ENCODE assay signal across 20 mouse cellular contexts in genomic region chr7:45076501-45076900, GRCm38 (mm10). TPM values are rescaled to one million over a fixed set of nuclear protein-coding genes. Genes with fewer than 3 reads are reported as not detected.
DNase-seq lines count a peak whose midpoint lies in the region; ATAC-seq and TF ChIP-seq lines count a peak whose summit lies in the region.
"Had no signal": no experiment of that assay in that cellular context is flagged by ENCODE, and none has a peak within 500 bp of the region (broad histone marks: within the 10 kb centered on the region; RNA-seq: fewer than 3 reads in every experiment).

No protein-coding gene starts in this region.

- ATAC-seq in heart, embryonic 12.5 days (ENCODE audit: insufficient number of reproducible peaks, low FRiP score), result 0 out of 2 replicates have a peak, but pooled peaks have one; percentile 9
- ATAC-seq: forebrain, postnatal 0 days; hindbrain, postnatal 0 days had no signal

- intact Hi-C loops in gastrocnemius, adult 2 months (cut with DNase I), result no loop called here

- no peak overlapping the region for H3ac ChIP-seq in myocyte (ENCODE audit: control insufficient read depth, insufficient read length)

- no peaks in the 10 kb centered on the region for H3K27me3 ChIP-seq in heart, embryonic 12.5 days (replicated peaks)
- H3K27me3 ChIP-seq in E14TG2a.4 (ENCODE audit: insufficient read depth, low read length) (no peaks in the 10 kb centered on the region), myocyte (ENCODE audit: control insufficient read depth, insufficient read depth, insufficient read length) (no peaks in the 10 kb centered on the region)
- H3K27me3 ChIP-seq: embryonic facial prominence, embryonic 12.5 days; forebrain, embryonic 12.5 days; hindbrain, embryonic 13.5 days had no signal

- H3K9me3 ChIP-seq in heart, embryonic 12.5 days (replicated peaks), result peaks cover 4% of the 10 kb centered on the region; the same call in 1 of the 2 replicates
- H3K9me3 ChIP-seq in E14TG2a.4 (ENCODE audit: low read length), result no peaks in the 10 kb centered on the region
- H3K9me3 ChIP-seq: embryonic facial prominence, embryonic 12.5 days; forebrain, embryonic 12.5 days; G1E; hindbrain, embryonic 13.5 days had no signal

- peak overlapping the region; percentile 88 for H3K27ac ChIP-seq in gastrocnemius, adult 2 months
- no peak overlapping the region for H3K27ac ChIP-seq in heart, embryonic 12.5 days (ENCODE audit: poor library complexity, severe bottlenecking)
- H3K27ac ChIP-seq: embryonic facial prominence, embryonic 12.5 days; forebrain, embryonic 12.5 days; hindbrain, embryonic 13.5 days; hindbrain, postnatal 0 days had no signal

- H3K79me2 ChIP-seq in myocyte (ENCODE audit: control insufficient read depth, insufficient read depth), result peaks cover 24% of the 10 kb centered on the region

- peaks cover 30% of the 10 kb centered on the region for H3K4me1 ChIP-seq in heart, embryonic 12.5 days (replicated peaks)
- H3K4me1 ChIP-seq in E14TG2a.4 (replicated peaks; ENCODE audit: low read depth, low read length), result peaks cover 76% of the 10 kb centered on the region
- H3K4me1 ChIP-seq: embryonic facial prominence, embryonic 12.5 days; hindbrain, embryonic 13.5 days had no signal

- H3K4me3 ChIP-seq in gastrocnemius, adult 2 months, result no peak overlapping the region
- H3K4me3 ChIP-seq in heart, embryonic 12.5 days, result no peak overlapping the region
- H3K4me3 ChIP-seq in E14TG2a.4 (replicated peaks; ENCODE audit: low read length), result peak overlapping the region; percentile 64
- no peak overlapping the region for H3K4me3 ChIP-seq in myocyte
- H3K4me3 ChIP-seq: embryonic facial prominence, embryonic 12.5 days; forebrain, embryonic 12.5 days; hindbrain, embryonic 13.5 days had no signal

- TF ChIP-seq POLR2A in myocyte (IDR thresholded peaks at IDR 0.05; ENCODE audit: insufficient read length, low read depth), result peak; percentile 11

- DNase-seq in gastrocnemius, adult 2 months, result no peak
- no peak for DNase-seq in gastrocnemius, postnatal 25 days
- no peak for DNase-seq in heart, postnatal 4 days
- DNase-seq in cerebellum, adult 9-10 months, result no peak
- DNase-seq: adrenal gland, adult 8-10 months; adrenal gland, postnatal 36 days; cerebellum, adult 2 months; cerebellum, postnatal 25 days; forebrain, postnatal 0 days; gastrocnemius, postnatal 36 days; heart, adult 18-20 months; kidney, adult 11 months had no signal

- H3K36me3 ChIP-seq in heart, embryonic 12.5 days, result peaks cover 44% of the 10 kb centered on the region
- H3K36me3 ChIP-seq in E14TG2a.4 (ENCODE audit: insufficient read depth, low read length) (peaks cover 53% of the 10 kb centered on the region), myocyte (ENCODE audit: control insufficient read depth, insufficient read depth) (no peaks in the 10 kb centered on the region)

- TF ChIP-seq CTCF in gastrocnemius, adult 2 months (IDR thresholded peaks at IDR 0.05), result no peak
- no peak for TF ChIP-seq CTCF in E14TG2a.4 (conservative IDR thresholded peaks at IDR 0.05; ENCODE audit: low read length)

- no peak overlapping the region for H3K4me2 ChIP-seq in heart, embryonic 12.5 days
- no peak overlapping the region for H3K4me2 ChIP-seq in myocyte (ENCODE audit: low read depth)
- H3K4me2 ChIP-seq: embryonic facial prominence, embryonic 12.5 days; forebrain, embryonic 12.5 days; hindbrain, embryonic 13.5 days had no signal

- no peak overlapping the region for H3K9ac ChIP-seq in heart, embryonic 12.5 days
- H3K9ac ChIP-seq: embryonic facial prominence, embryonic 12.5 days; forebrain, embryonic 12.5 days; forebrain, postnatal 0 days; hindbrain, embryonic 13.5 days had no signal

- 86% methylated on average over 30 of the region's 30 CpGs for WGBS in heart, embryonic 12.5 days

TF ChIP-seq in myocyte, 11 proteins besides CTCF, POLR2A, EP300 and RAD21:
- TF ChIP-seq SRF (IDR thresholded peaks at IDR 0.05; ENCODE audit: control insufficient read depth, insufficient read length, low read depth), result no peak
- TF ChIP-seq CEBPB (IDR thresholded peaks at IDR 0.05; ENCODE audit: insufficient read depth, poor library complexity, severe bottlenecking), result no peak
- TF ChIP-seq POLR2AphosphoS2 (IDR thresholded peaks at IDR 0.05; ENCODE audit: insufficient read length, low read depth), result no peak
- no peak for TF ChIP-seq MYOD1 (IDR thresholded peaks at IDR 0.05; ENCODE audit: control insufficient read depth in 1 of 3, insufficient read length in 2 of 3, low read depth in 2 of 3)
- no peak for TF ChIP-seq TCF3 (IDR thresholded peaks at IDR 0.05; ENCODE audit: insufficient read length, low read depth)
- TF ChIP-seq TCF12 (IDR thresholded peaks at IDR 0.05; ENCODE audit: insufficient read depth, poor library complexity, severe bottlenecking), result no peak
- TF ChIP-seq USF1 (IDR thresholded peaks at IDR 0.05; ENCODE audit: low read depth), result no peak
- TF ChIP-seq E2F4 (IDR thresholded peaks at IDR 0.05; ENCODE audit: insufficient read depth), result no peak
- peak in 1 of 3 experiments; percentile 14 for TF ChIP-seq MYOG (IDR thresholded peaks at IDR 0.05; ENCODE audit: control insufficient read depth in 1 of 3, insufficient read depth in 1 of 3, insufficient read length in 2 of 3, low read depth in 2 of 3)

RNA-seq across cellular contexts. Expression of gene Prrg2, which starts 14.0 kb away (rescaled TPM):
- 10 to 100 TPM in 1 of 2 experiments, 1 to 10 TPM in 1; 8.1 to 11.0 TPM for total RNA-seq in gastrocnemius, adult 2 months (2021)
- 1 to 10 TPM; 6.9 to 9.1 TPM for total RNA-seq in gastrocnemius, postnatal 25 days (2021)
- polyA plus RNA-seq in heart, embryonic 12.5 days (2016; fragmentation: Nextera tagmentation; extraction: Ambion mirVana), result 13.6 and 14.0 TPM in 2 replicates
- 10 to 100 TPM in 1 of 2 experiments, 1 to 10 TPM in 1; 9.5 to 10.2 TPM for total RNA-seq in heart, postnatal 4 days (2021)
- polyA plus RNA-seq in myocyte (2012; fragmentation: generic; extraction: Trizol), result 12.9 TPM

RNA-seq across cellular contexts. Expression of gene Nosip, which starts 14.3 kb away (rescaled TPM):
- 10 to 100 TPM; 30.2 to 32.9 TPM for total RNA-seq in gastrocnemius, adult 2 months (2021)
- 10 to 100 TPM; 30.8 to 31.6 TPM for total RNA-seq in gastrocnemius, postnatal 25 days (2021)
- polyA plus RNA-seq in heart, embryonic 12.5 days (2016; fragmentation: Nextera tagmentation; extraction: Ambion mirVana), result 43.3 and 45.7 TPM in 2 replicates
- 10 to 100 TPM; 31.7 to 34.6 TPM for total RNA-seq in heart, postnatal 4 days (2021)
- polyA plus RNA-seq in myocyte (2012; fragmentation: generic; extraction: Trizol), result 66.1 TPM

RNA-seq across cellular contexts. Expression of gene Rcn3, which starts 15.5 kb away (rescaled TPM):
- 10 to 100 TPM in 1 of 2 experiments, 1 to 10 TPM in 1; 7.2 to 20.2 TPM for total RNA-seq in gastrocnemius, adult 2 months (2021)
- total RNA-seq in gastrocnemius, postnatal 25 days (2021), result 10 to 100 TPM; 24.0 to 32.8 TPM
- 290 and 291 TPM in 2 replicates for polyA plus RNA-seq in heart, embryonic 12.5 days (2016; fragmentation: Nextera tagmentation; extraction: Ambion mirVana)
- total RNA-seq in heart, postnatal 4 days (2021), result 10 to 100 TPM; 88.0 to 90.9 TPM
- polyA plus RNA-seq in myocyte (2012; fragmentation: generic; extraction: Trizol), result 123 TPM
- total RNA-seq: G1E had no signal

RNA-seq across cellular contexts. Expression of gene Prr12, which starts 23.8 kb away (rescaled TPM):
- 10 to 100 TPM; 12.8 to 16.1 TPM for total RNA-seq in gastrocnemius, adult 2 months (2021)
- 10 to 100 TPM; 14.1 to 16.1 TPM for total RNA-seq in gastrocnemius, postnatal 25 days (2021)
- 7.1 and 7.2 TPM in 2 replicates for polyA plus RNA-seq in heart, embryonic 12.5 days (2016; fragmentation: Nextera tagmentation; extraction: Ambion mirVana)
- total RNA-seq in heart, postnatal 4 days (2021), result 10 to 100 TPM; 35.4 to 36.7 TPM
- polyA plus RNA-seq in myocyte (2012; fragmentation: generic; extraction: Trizol), result 10.2 TPM

RNA-seq across cellular contexts. Expression of gene Fcgrt, which starts 27.1 kb away (rescaled TPM):
- total RNA-seq in gastrocnemius, adult 2 months (2021), result 10 to 100 TPM; 33.6 to 38.5 TPM
- 10 to 100 TPM; 40.3 to 54.5 TPM for total RNA-seq in gastrocnemius, postnatal 25 days (2021)
- polyA plus RNA-seq in heart, embryonic 12.5 days (2016; fragmentation: Nextera tagmentation; extraction: Ambion mirVana), result 28.1 and 28.3 TPM in 2 replicates
- 10 to 100 TPM; 35.3 to 41.1 TPM for total RNA-seq in heart, postnatal 4 days (2021)
- 67.2 TPM for polyA plus RNA-seq in myocyte (2012; fragmentation: generic; extraction: Trizol)
- total RNA-seq: G1E had no signal
- polyA plus RNA-seq: G1E had no signal
